Mouse (Mus musculus): Measurements from ENCODE around the gene Frat2. TPM values are rescaled to one million over a fixed set of nuclear protein-coding genes. Genes with fewer than 3 reads are reported as not detected.

Frat2 gene
- total RNA-seq, 4 experiments from 2014 or later: 2.2 to 4.6 (median 2.5) TPM

Other genes with a start within 250 kb of the Frat2 start
- gene Slit1, start 104.5 kb downstream of the Frat2 start, total RNA-seq (2022): under 1 TPM in 3 of 4 experiments, not detected in 1; 0.06 to 0.44 (median 0.09) TPM
- 1 to 10 TPM; 1.6 to 2.6 (median 2.0) TPM for gene Arhgap19, start 46.1 kb downstream of the Frat2 start, total RNA-seq (2022)
- 1 to 10 TPM; 1.9 to 4.5 (median 3.4) TPM for gene Frat1, start 18.2 kb downstream of the Frat2 start, total RNA-seq (2022)
- gene Rrp12, start 48.0 kb upstream of the Frat2 start, total RNA-seq (2022): 10 to 100 TPM; 16.4 to 18.7 (median 18.5) TPM
- 100 to 1,000 TPM in 3 of 4 experiments, 10 to 100 TPM in 1; 94.6 to 149 (median 113) TPM for gene Pgam1, start 63.8 kb upstream of the Frat2 start, total RNA-seq (2022)
- 10 to 100 TPM; 11.9 to 14.7 (median 13.7) TPM for gene Exosc1, start 85.3 kb upstream of the Frat2 start, total RNA-seq (2022)
- gene Zdhhc16, start 85.3 kb upstream of the Frat2 start, total RNA-seq (2022): 10 to 100 TPM; 12.4 to 14.1 (median 13.1) TPM
- gene Mms19, start 133.0 kb upstream of the Frat2 start, total RNA-seq (2022): 10 to 100 TPM; 16.0 to 23.9 (median 20.6) TPM
- 10 to 100 TPM; 15.9 to 18.2 (median 16.5) TPM for gene Ubtd1, start 133.6 kb upstream of the Frat2 start, total RNA-seq (2022)
- under 1 TPM in 3 of 4 experiments, not detected in 1; 0.49 to 0.63 (median 0.53) TPM for gene Ankrd2, start 187.9 kb upstream of the Frat2 start, total RNA-seq (2022)
- 1 to 10 TPM in 3 of 4 experiments, under 1 TPM in 1; 0.92 to 2.5 (median 1.5) TPM for gene Hoga1, start 197.5 kb upstream of the Frat2 start, total RNA-seq (2022)
- gene 4933411K16Rik, start 204.1 kb upstream of the Frat2 start, total RNA-seq (2022): under 1 TPM in 2 of 4 experiments, not detected in 2; 0.22 to 0.31 TPM
- gene Morn4, start 238.2 kb upstream of the Frat2 start, total RNA-seq (2022): 1 to 10 TPM; 2.2 to 4.0 (median 2.4) TPM
- gene Pi4k2a, start 242.3 kb upstream of the Frat2 start, total RNA-seq (2022): 10 to 100 TPM; 17.7 to 23.2 (median 22.2) TPM

Data from heart, adult 8-10 months (tissue).